ENCODE assay signal across 8 mouse cellular contexts in the genomic region with DNA sequence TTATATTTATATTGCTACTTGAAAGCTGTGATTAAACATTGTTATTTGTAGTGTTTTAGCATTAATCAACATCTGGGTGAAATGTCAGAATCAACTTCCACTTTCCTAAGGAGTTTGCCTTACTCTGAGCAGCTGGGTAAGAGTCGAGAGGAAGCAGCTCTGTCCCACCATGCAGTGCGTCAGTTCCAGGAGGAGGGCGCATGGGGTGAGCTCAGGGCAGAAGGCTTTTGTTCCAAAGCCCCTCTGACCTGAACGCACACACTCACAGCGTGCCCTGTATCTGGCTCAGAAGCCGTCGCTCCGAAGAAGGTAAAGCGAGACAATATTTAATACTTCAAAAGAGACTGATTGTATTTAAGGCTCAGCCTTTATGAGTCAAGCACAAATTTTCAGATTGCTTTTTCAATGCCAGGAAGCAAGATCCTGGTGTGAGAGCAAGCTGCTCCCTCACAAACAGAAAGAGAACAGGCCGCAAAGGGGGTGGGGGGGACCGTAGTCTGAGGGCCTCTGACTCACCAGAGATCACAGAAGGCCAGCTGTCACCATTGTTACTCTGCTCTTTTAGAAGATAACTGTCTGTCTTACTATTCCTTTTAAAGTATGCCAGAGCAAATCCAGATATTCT.
DNase-seq lines count a peak whose midpoint lies in the region; ATAC-seq and TF ChIP-seq lines count a peak whose summit lies in the region.

No protein-coding gene starts in this region.

- DNase-seq in testis, postnatal 10 days (ENCODE audit: low spot score), result no peak
- DNase-seq in forebrain, embryonic 14.5 days (ENCODE audit: low spot score), result peak; percentile 33
- DNase-seq in liver, postnatal 0 days, result peak; percentile 19
- DNase-seq in right cerebral cortex, postnatal 36 days (ENCODE audit: low spot score in 2 of 2), result no peak
- DNase-seq in left cerebral cortex, postnatal 36 days (ENCODE audit: low spot score in 2 of 2), result no peak

- no peak overlapping the region for H3K4me2 ChIP-seq in forebrain, embryonic 14.5 days (ENCODE audit: low read length)
- H3K4me2 ChIP-seq in hindbrain, embryonic 13.5 days, result no peak overlapping the region; the same call in 1 of the 2 replicates
- H3K4me2 ChIP-seq in liver, postnatal 0 days (ENCODE audit: low read depth, low read length), result no peak overlapping the region
- H3K4me2 ChIP-seq in neural tube, embryonic 12.5 days (replicated peaks), result no peak overlapping the region

- peak; percentile 88 for ATAC-seq in forebrain, embryonic 14.5 days
- peak; percentile 72; the same call in 1 of the 2 replicates for ATAC-seq in hindbrain, embryonic 13.5 days (ENCODE audit: low FRiP score)
- peak; percentile 80 for ATAC-seq in liver, postnatal 0 days
- ATAC-seq in neural tube, embryonic 12.5 days (ENCODE audit: low FRiP score, low read depth), result peak; percentile 89

- no peak for TF ChIP-seq EP300 in liver, postnatal 0 days (IDR thresholded peaks at IDR 0.05; ENCODE audit: low read depth)

- peak overlapping the region; percentile 62 for H3K27ac ChIP-seq in testis, adult 2 months (ENCODE audit: control insufficient read depth, insufficient read depth, low read depth, low read length)
- H3K27ac ChIP-seq in forebrain, embryonic 14.5 days (ENCODE audit: low read depth, low read length), result no peak overlapping the region
- 0 out of 2 replicates have a peak overlapping the region, but pooled peaks have one; percentile 2 for H3K27ac ChIP-seq in hindbrain, embryonic 13.5 days
- no peak overlapping the region for H3K27ac ChIP-seq in liver, postnatal 0 days (ENCODE audit: low read depth)
- H3K27ac ChIP-seq in neural tube, embryonic 12.5 days, result no peak overlapping the region

- 40% methylated on average over 11 of the region's 11 CpGs for WGBS in forebrain, embryonic 14.5 days
- 21% methylated on average over 11 of the region's 11 CpGs for WGBS in hindbrain, embryonic 13.5 days
- 37% methylated on average over 11 of the region's 11 CpGs for WGBS in liver, postnatal 0 days (ENCODE audit: insufficient replicate concordance)
- WGBS in neural tube, embryonic 12.5 days, result 36% methylated on average over 11 of the region's 11 CpGs

- peak; percentile 44; the same call in 1 of the 2 replicates for TF ChIP-seq POLR2A in testis, adult 2 months (IDR thresholded peaks at IDR 0.05; ENCODE audit: control insufficient read depth, low read depth, low read length)

- intact Hi-C loops in left cerebral cortex, postnatal 36 days (cut with DNase I), result no loop called here

- TF ChIP-seq CTCF in testis, adult 2 months (IDR thresholded peaks at IDR 0.05; ENCODE audit: control insufficient read depth, insufficient read depth, insufficient replicate concordance, low read depth, low read length), result no peak
- no peak for TF ChIP-seq CTCF in liver, postnatal 0 days (IDR thresholded peaks at IDR 0.05; ENCODE audit: low read depth)

- peak overlapping the region; percentile 76 for H3K4me3 ChIP-seq in testis, adult 2 months (ENCODE audit: control insufficient read depth, low read depth, low read length)
- H3K4me3 ChIP-seq in forebrain, embryonic 14.5 days (ENCODE audit: low read depth, low read length), result no peak overlapping the region
- H3K4me3 ChIP-seq in hindbrain, embryonic 13.5 days, result no peak overlapping the region
- 0 out of 2 replicates have a peak overlapping the region, but pooled peaks have one; percentile 2 for H3K4me3 ChIP-seq in liver, postnatal 0 days (ENCODE audit: low read depth, low read length)
- H3K4me3 ChIP-seq in neural tube, embryonic 12.5 days, result no peak overlapping the region

- H3K27me3 ChIP-seq in testis, adult 2 months (ENCODE audit: control insufficient read depth, insufficient read depth, low read length), result no peaks in the 10 kb centered on the region
- H3K27me3 ChIP-seq in forebrain, embryonic 14.5 days (replicated peaks; ENCODE audit: control insufficient read depth, insufficient read depth, low read length), result no peaks in the 10 kb centered on the region
- no peaks in the 10 kb centered on the region for H3K27me3 ChIP-seq in hindbrain, embryonic 13.5 days
- H3K27me3 ChIP-seq in liver, postnatal 0 days (ENCODE audit: insufficient read depth, low read length), result no peaks in the 10 kb centered on the region
- no peaks in the 10 kb centered on the region for H3K27me3 ChIP-seq in neural tube, embryonic 12.5 days (replicated peaks)

- no peaks in the 10 kb centered on the region for H3K9me3 ChIP-seq in forebrain, embryonic 14.5 days (replicated peaks; ENCODE audit: control insufficient read depth, low read length)
- no peaks in the 10 kb centered on the region for H3K9me3 ChIP-seq in hindbrain, embryonic 13.5 days
- H3K9me3 ChIP-seq in liver, postnatal 0 days (ENCODE audit: low read length), result no peaks in the 10 kb centered on the region
- H3K9me3 ChIP-seq in neural tube, embryonic 12.5 days, result no peaks in the 10 kb centered on the region

- H3K4me1 ChIP-seq in testis, adult 2 months (ENCODE audit: control insufficient read depth, insufficient read depth, low read length), result peaks cover 7% of the 10 kb centered on the region
- H3K4me1 ChIP-seq in forebrain, embryonic 14.5 days (ENCODE audit: control insufficient read depth, insufficient read depth, low read length), result peaks cover 2% of the 10 kb centered on the region; the same call in 1 of the 2 replicates
- H3K4me1 ChIP-seq in hindbrain, embryonic 13.5 days (replicated peaks), result peaks cover 13% of the 10 kb centered on the region
- H3K4me1 ChIP-seq in liver, postnatal 0 days (ENCODE audit: insufficient read depth), result no peaks in the 10 kb centered on the region
- 0 out of 2 replicates have a peak, but pooled peaks cover 5% of the 10 kb centered on the region for H3K4me1 ChIP-seq in neural tube, embryonic 12.5 days

- no peaks in the 10 kb centered on the region for H3K36me3 ChIP-seq in testis, adult 2 months (ENCODE audit: control insufficient read depth, insufficient read depth, low read length)
- no peaks in the 10 kb centered on the region for H3K36me3 ChIP-seq in forebrain, embryonic 14.5 days (ENCODE audit: control insufficient read depth, insufficient read depth, low read length)
- H3K36me3 ChIP-seq in hindbrain, embryonic 13.5 days, result no peaks in the 10 kb centered on the region
- H3K36me3 ChIP-seq in liver, postnatal 0 days (replicated peaks; ENCODE audit: insufficient read depth, low read length), result no peaks in the 10 kb centered on the region
- no peaks in the 10 kb centered on the region for H3K36me3 ChIP-seq in neural tube, embryonic 12.5 days

- no peak overlapping the region for H3K9ac ChIP-seq in forebrain, embryonic 14.5 days (ENCODE audit: low read length)
- H3K9ac ChIP-seq in hindbrain, embryonic 13.5 days, result no peak overlapping the region
- H3K9ac ChIP-seq in liver, postnatal 0 days (replicated peaks), result no peak overlapping the region
- no peak overlapping the region for H3K9ac ChIP-seq in neural tube, embryonic 12.5 days

Comparison
In these comparisons a context has a peak if more than half of its experiments do, and no peak if none do; other contexts are left out.
1. H3K27ac ChIP-seq: peak in testis, adult 2 months (single experiment) and hindbrain, embryonic 13.5 days (single experiment); none in forebrain, embryonic 14.5 days (single experiment), liver, postnatal 0 days (single experiment) and neural tube, embryonic 12.5 days (single experiment).
2. H3K4me3 ChIP-seq: peak in testis, adult 2 months (single experiment) and liver, postnatal 0 days (single experiment); none in forebrain, embryonic 14.5 days (single experiment), hindbrain, embryonic 13.5 days (single experiment) and neural tube, embryonic 12.5 days (single experiment).
3. DNase-seq: peak in forebrain, embryonic 14.5 days (single experiment) and liver, postnatal 0 days (single experiment); none in testis, postnatal 10 days (single experiment), right cerebral cortex, postnatal 36 days (0 of 2) and left cerebral cortex, postnatal 36 days (0 of 2).
4. Peak in every context shown above with its lines, with median percentiles within 50 percentile points of each other: ATAC-seq.